Mouse (Mus musculus) kidney, adult 9 months (tissue): ENCODE results near the gene Ces1g.

Source experiments
- DNase-seq: peaks from one replicate; pipeline ENCODE4 v3.0.0; 2022

Ces1g gene

GRCm38 (mm10) chr8:93337207-93337606 lies at the start of gene Ces1g:
Gene Ces1g (minus strand): TSS chr8:93337308.
- peak; percentile 47 for DNase-seq

GRCm38 (mm10) chr8:93379625-93380024 lies 42.5 kb upstream of the Ces1g start, which contains the start of gene Ces1h:
Gene Ces1h (minus strand): TSS chr8:93379725.
- DNase-seq = no peak

- peak; percentile 83 for DNase-seq
These were observed 32.4 kb upstream of the Ces1g start for GRCm38 (mm10) chr8:93369481-93369880.

- DNase-seq = no peak
These were observed 23.0 kb upstream of the Ces1g start for GRCm38 (mm10) chr8:93360113-93360512.

GRCm38 (mm10) chr8:93339531-93339930 lies 2.4 kb upstream of the Ces1g start:
- DNase-seq = peak; percentile 67

- DNase-seq = peak; percentile 38
These were observed 4.4 kb downstream of the Ces1g start for GRCm38 (mm10) chr8:93332703-93333102.

GRCm38 (mm10) chr8:93331151-93331550 lies 6.0 kb downstream of the Ces1g start:
- no peak for DNase-seq

- peak; percentile 67 for DNase-seq
These were observed 12.0 kb downstream of the Ces1g start for GRCm38 (mm10) chr8:93325123-93325522.

- DNase-seq = no peak
These were observed 20.1 kb downstream of the Ces1g start for GRCm38 (mm10) chr8:93317031-93317430.

GRCm38 (mm10) chr8:93315557-93315956 lies 21.6 kb downstream of the Ces1g start:
- no peak for DNase-seq

- no peak for DNase-seq
These were observed 53.2 kb downstream of the Ces1g start for GRCm38 (mm10) chr8:93283896-93284295.

GRCm38 (mm10) chr8:93282349-93282748 lies 54.8 kb downstream of the Ces1g start:
- DNase-seq = no peak

- DNase-seq = peak; percentile 78
These were observed 57.6 kb downstream of the Ces1g start, which contains the start of gene Ces1f for GRCm38 (mm10) chr8:93279556-93279955. Gene Ces1f (minus strand): TSS chr8:93279747.

GRCm38 (mm10) chr8:93278176-93278805 lies 58.8 kb downstream of the Ces1g start:
- DNase-seq = peak; percentile 82

- DNase-seq = no peak
These were observed 62.5 kb downstream of the Ces1g start for GRCm38 (mm10) chr8:93274609-93275008.

GRCm38 (mm10) chr8:93273321-93273720 lies 63.8 kb downstream of the Ces1g start:
- DNase-seq = peak; percentile 63

GRCm38 (mm10) chr8:93272686-93273085 lies 64.4 kb downstream of the Ces1g start:
- DNase-seq = peak; percentile 76

GRCm38 (mm10) chr8:93261436-93261835 lies 75.7 kb downstream of the Ces1g start:
- peak; percentile 72 for DNase-seq

- no peak for DNase-seq
These were observed 84.6 kb downstream of the Ces1g start for GRCm38 (mm10) chr8:93252400-93252925.
